ENCODE assay signal across 1 mouse cellular context in the genomic region with DNA sequence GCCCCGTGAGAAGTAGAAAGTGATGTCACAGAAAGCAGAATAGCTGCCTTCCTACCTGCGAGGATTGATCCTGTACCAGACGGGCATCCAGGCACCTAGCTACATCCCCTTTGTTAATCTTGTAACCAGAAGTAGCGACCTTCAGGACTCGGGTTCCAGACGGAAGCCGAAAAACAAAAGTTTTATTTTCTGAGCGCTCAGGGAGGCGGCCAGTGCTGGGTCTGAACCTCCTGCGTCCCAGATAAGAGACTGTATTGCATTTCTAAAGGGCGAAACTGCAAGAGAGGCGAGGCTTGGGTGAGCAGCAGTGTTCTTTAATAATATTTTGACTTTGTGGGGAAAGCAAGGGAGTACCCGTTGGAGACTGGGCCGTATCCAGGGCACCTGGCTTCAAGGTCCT.
TF ChIP-seq lines count a peak whose summit lies in the region.

No protein-coding gene starts in this region.

TF ChIP-seq in MEL, 35 proteins besides CTCF, POLR2A, EP300 and RAD21:
- TF ChIP-seq SIN3A (IDR thresholded peaks at IDR 0.05; ENCODE audit: low read length): 0 out of 2 replicates have a peak, but pooled peaks have one; percentile 35
- no peak for TF ChIP-seq TCF12 (IDR thresholded peaks at IDR 0.05; ENCODE audit: low read depth, low read length)
- TF ChIP-seq ZC3H11A (IDR thresholded peaks at IDR 0.05; ENCODE audit: low read depth, low read length): no peak
- 0 out of 2 replicates have a peak, but pooled peaks have one; percentile 46 for TF ChIP-seq ETS1 (IDR thresholded peaks at IDR 0.05; ENCODE audit: low read depth, low read length)
- 0 out of 2 replicates have a peak, but pooled peaks have one; percentile 7 for TF ChIP-seq MXI1 (IDR thresholded peaks at IDR 0.05; ENCODE audit: low read depth, low read length)
